Mouse (Mus musculus): Measurements from ENCODE around the gene Trappc6a. TPM values are rescaled to one million over a fixed set of nuclear protein-coding genes. Genes with fewer than 3 reads are reported as not detected.

Trappc6a gene
- polyA plus RNA-seq, 2 experiments from 2014 or later = 38.7 to 44.6 TPM

DNA sequence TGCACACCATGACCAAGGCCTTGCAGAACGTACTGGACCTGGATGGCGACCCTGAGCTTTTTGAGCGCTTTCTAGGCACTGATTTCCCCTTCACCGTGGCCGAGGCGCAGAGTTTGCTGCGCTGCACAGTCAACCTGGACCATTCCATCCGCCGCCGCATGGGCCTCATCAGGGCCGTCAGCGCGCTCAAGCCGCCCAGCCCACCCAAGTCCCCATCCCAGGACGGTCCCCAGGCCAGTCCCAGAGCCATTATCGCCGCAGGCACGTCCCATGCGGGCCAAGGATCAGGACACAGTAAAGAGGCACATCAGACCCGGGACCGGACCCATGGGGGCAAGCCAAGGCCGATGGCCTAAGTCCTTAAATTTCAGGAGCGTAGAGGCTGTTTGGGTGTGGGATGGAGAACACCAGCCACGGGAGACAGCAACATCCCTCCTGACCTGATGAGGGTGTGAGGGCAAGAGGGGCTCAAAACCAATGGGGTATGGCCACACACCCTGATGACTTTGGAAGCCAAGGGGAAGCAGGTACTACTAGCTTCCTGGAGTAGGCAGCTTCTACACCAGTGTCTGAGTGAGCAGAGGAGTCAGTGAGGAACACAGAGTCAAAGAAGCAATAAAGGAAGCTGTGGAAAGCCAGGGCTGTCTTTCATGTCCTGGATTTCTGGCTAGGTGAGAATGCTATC is 16.4 kb downstream of the Trappc6a start:
- no peak for ATAC-seq

DNA sequence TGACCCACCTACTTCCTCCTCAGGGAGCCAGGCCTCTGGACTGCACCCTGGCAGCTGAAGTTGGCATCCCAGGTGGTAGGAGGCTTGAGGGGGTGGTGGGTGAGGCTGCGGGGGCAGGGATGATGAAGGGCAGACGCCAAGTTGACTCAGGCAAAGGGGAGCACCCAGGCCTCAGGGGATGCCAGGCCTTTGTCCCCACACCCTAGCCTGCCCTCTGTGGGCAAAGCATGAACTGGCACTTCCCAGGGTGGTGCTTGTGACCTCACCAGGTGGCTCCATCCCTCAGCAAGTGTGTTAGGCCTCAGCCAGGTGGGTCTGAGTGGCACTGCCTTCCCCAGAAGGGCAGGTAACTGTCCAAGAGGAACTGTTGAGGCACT is 16.9 kb downstream of the Trappc6a start:
- no peak for ATAC-seq

DNA sequence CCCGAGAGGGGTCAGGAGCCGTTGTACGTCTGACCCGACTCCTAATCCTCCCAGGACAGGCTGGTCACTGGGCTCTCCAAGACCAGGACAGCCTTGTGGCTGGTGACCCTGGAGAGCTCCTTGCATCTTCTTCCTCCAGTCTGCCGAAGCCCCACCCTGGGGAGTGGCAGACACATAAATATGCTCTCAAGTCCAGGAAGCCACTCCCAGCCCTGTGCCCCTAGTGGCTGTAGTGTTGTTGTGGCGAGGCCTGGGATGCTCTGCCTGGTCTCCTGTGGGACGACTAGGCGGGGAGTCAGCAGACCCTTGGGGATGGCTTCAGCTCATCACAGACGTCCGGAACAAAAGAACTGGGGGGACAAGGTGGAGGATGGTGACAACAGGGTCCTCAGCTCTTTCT is 22.9 kb downstream of the Trappc6a start:
- ATAC-seq = no peak

DNA sequence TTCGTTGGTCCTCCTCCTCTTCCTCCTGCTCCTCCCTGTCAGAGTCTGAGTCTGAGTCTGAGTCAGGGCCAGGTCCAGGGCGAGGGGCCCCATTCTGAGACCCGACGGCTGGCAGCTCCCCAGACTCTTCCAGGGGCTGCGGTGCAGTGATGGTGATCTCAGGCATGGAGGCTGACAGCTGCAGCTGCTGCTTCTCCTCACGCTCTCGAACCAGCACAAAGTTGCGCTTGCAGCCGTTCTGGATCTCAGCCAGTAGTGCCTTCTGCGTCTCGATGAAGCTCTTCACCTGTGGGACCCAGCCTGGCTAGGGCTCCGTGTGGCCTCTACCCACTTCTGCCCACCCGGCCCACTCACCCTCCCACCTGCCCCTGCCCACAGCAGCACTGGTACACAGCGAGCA is 24.0 kb downstream of the Trappc6a start:
- no peak for ATAC-seq

DNA sequence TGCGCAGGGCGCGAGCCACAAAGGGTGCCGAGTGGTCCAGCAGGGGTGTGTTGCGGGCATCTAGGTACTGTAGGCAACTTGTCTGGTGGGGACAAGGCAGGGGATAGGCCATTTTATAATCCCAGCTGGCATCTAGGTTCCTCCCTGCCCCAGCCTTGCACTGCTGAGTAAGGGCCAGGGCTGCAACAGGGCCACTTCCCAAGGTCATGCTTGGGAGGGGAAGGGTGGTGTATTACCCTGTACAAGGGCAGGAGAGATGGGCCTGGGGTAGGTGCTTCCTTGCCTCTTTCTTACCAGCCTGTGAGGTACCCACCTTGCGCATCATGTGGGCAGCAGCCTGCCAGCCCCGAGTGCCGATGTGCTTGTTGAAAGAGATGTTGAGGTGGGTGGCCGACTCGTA is 26.5 kb downstream of the Trappc6a start:
- ATAC-seq = no peak

DNA sequence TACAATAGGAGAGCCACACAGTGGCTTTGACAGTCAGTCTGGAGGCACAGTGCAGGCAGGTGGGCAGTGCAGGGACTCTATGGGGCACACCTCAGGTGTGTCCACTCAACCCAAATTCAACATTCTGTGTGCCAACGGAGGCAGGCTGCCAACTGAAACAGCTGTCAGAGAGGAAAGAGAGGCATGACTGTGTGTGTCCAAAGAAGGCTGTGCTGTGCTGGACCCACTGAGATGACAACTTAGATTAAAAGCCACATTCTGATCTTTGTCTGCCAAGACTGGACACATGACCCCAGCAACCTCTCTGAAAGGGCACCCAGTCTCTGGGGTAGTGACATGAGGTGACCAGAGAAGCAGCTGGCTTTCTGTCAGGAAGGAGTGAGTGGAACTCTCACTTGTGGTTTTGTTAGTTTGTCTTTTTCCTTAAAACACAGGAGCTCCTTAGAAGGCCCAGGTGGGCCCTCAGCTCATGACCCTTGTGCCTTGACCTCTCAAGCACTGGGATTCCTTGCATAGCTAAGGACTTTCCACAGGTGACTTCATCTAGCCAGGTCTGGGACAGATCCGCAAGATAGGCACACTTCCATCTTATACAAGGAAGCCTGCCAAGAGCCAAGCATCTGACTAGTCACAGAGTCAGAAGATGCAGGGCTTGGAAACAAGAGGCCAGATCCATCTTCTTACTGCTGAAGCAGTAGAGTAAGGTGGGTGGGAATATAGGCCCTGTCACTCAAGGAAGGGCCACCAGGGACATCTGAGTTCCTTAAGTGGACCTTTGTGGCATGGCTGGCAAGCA is 32.8 kb downstream of the Trappc6a start:
- ATAC-seq = no peak

DNA sequence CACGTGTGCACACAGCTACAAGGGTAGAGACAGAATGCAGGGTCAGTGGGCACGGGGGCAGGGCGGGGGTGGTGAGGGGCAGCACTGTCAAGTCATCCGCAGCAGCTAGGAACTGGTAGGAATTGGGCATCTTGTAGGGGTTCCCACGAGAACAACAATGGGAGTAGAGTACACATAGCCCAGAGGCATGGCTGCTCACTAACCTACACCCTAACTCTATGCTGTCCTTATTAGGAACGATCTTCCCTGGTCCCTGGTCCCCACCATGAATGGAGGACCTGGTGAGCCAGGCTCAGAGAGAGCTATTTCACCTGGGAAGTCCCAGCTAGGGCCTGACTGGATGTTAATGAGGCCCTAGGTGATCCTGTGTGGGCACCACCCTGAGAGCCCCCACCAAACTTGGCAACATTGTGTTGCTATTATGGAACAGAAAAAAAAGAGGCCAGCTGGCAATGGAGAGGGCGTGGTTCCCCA is 33.5 kb downstream of the Trappc6a start:
- no peak for ATAC-seq

DNA sequence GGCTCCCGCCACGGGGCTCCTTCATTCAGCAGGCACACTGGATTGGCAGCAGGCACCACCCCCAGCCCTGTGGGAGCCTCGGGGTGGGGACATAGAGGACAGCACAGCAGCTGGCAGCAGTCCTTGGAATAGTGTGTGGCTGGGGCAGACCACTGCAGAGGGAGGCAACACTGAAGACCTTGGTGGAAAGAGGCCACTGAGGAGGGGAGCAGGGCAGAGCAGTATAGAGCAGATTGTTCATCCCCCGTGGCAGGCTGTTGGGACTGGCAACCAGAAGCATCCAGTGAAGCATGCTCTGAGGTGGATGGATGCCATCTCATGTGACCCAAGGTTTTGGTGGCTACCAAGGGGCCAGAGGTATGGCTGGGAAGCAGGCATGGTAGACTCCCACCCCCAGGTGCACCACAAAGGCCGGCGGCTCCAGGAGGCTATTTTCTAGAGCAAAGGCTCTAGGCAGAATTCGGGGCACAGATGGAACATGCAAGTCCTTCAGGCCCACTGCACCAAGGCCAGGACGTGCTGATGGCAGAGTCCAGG is 34.0 kb downstream of the Trappc6a start:
- no peak for ATAC-seq

DNA sequence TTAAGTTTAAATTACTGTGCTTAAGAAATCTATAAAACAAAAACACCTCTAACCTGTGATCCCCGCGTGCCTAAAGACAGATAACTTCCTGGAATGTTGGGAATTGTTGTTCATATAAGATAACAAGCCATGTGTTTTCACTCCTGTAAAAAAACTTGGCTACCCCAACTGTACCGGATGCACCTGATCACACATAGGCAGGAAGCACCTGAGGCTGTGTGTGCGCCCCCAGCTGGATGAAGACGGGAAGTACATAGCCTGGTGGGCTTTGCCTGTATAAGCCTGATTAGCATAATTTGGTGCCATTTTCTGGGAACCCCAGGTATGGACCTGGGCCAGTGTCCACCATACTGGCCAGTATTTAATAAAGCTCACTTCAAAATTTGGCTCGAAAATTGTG is 35.4 kb downstream of the Trappc6a start:
- ATAC-seq = peak; percentile 43

DNA sequence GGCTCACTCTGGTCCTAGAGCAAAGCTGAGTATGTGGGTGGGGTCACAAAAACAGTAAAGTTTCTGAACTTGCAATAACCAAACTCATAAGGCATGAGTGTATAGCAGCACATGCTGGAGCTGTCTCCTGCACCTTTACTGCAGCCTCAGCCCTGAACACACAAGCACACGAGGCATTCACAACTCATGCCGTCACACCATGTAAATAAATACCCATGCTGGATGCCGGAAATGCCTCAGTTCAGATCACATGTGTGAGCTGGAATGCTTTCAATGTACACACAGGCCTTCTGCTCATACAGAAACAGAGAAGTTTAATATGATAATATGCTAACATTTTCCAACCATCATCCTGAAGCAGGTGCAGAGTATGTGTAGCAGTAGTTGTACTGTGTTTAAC is 37.8 kb downstream of the Trappc6a start:
- no peak for ATAC-seq

DNA sequence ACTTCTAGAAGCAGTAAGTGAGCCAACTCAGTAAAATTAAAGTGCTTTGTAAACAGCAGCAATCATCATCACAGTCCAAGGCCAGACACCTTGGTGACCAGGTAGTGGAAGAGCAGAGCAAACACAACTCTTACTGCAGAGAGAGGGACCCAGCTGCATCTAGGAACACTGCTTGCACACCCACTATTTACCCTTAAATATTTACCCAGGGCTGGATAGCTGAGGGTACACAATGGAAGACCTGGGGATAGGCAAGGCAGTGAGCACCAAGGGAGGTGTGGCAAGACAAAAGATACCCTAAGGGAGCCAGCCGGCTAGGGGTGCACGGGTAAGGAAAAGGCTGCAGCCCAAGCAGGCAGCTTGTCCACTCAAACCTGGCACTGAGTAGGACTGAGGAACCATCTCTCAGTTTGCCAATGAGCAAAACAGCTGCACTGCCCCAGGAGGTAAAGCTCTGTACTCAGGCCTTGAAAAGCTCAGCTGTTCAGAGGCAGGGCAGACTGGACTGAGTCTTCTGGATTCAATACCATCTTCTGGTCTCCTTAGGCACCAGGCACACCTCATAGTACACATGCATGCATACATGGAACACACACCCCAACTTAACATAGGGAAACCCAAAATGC is 39.3 kb downstream of the Trappc6a start:
- no peak for ATAC-seq

DNA sequence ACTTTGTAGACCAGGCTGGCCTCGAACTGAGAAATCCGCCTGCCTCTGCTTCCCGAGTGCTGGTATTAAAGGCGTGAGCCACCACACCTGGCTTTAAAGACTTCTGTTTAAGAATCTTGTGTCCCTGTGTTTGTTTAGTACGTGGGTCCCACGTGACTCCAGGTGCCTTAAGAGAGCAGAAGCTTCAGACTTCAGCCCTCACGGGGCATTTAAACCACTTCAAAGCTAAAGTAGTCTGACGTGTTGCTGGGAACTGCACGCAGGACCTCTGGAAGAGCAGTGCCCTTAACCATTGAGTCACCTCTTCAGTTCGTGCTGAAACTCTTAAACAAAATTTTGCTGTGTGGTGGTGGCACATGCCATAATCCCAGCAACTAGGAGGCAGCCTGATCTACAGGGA is 41.2 kb downstream of the Trappc6a start:
- ATAC-seq = no peak

DNA sequence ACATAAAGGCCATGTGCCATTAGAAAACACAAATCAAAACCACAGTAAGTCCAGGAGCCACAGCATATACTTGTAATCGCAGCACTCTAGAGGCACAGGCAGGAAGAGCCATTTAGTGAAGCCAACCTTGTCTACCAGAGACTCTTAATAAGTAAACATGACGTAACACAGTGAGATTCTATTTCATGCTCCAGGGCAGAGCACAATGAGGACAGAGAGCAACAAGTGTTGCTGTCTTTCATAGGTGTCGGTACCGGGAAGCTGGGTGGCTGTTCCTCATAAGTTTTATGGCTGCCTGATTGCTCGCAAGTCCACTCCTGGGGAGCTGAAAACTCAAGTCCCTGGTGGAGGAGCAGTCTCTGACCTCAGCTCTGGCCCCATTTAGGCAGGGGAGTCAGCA is 43.4 kb downstream of the Trappc6a start:
- no peak for ATAC-seq

DNA sequence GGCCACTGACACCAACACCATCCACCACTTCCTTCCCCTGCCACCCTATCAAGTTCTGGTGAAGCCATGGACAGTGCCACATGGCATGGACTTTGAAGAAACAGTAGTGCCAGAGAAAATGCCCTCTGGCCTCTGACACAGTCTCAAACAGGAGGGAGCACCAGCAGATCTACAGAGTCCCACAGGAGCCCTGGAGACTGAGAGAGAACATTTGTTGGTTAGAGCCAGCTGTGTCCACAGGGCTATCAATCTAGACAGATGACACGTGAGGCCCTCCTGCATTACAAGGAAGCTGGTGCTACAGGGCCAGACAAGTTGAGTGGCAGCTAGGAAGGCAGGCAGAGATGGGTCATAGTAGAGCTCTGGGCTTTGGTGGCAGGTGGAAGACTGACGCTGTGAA is 44.2 kb downstream of the Trappc6a start:
- ATAC-seq = no peak

DNA sequence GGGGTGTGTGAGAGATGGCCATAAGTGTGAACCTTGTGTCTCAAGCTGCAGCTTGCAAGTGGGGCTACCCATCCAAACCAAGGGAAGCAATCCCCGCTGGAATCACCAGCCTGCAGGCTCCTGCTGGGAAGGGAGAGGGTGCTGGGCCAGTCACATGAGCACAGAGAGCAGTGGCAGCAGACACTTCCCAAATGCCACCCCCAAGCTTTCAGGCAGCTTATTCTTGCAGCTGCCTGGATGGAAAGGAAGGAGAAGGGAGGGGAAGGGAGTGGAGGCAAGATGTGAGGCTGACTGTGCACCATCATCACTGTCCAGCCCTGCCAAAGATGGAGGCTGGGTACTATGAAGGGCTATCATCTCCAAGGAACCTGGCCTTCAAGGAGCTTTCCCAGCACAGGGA is 46.0 kb downstream of the Trappc6a start:
- no peak for ATAC-seq

DNA sequence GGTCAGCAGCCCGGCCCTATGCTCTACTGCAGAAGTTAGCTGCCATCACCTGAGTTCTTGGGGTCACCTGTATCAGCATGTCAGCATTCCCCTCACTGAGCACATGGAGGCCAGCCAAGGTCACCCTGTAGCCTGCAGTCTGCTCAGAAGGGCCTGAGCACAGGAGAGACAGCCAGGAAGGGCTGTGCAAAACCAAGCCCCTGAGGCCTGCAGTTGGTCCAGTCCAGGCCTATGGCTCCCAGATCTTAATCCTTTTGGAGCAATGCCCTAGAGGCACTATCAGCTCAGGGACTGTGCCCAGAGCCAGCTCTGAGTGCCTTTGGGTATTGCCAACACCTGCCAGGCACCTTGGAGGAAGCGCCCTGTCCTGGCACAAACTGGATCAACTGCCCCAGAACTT is 48.9 kb downstream of the Trappc6a start:
- ATAC-seq = no peak

DNA sequence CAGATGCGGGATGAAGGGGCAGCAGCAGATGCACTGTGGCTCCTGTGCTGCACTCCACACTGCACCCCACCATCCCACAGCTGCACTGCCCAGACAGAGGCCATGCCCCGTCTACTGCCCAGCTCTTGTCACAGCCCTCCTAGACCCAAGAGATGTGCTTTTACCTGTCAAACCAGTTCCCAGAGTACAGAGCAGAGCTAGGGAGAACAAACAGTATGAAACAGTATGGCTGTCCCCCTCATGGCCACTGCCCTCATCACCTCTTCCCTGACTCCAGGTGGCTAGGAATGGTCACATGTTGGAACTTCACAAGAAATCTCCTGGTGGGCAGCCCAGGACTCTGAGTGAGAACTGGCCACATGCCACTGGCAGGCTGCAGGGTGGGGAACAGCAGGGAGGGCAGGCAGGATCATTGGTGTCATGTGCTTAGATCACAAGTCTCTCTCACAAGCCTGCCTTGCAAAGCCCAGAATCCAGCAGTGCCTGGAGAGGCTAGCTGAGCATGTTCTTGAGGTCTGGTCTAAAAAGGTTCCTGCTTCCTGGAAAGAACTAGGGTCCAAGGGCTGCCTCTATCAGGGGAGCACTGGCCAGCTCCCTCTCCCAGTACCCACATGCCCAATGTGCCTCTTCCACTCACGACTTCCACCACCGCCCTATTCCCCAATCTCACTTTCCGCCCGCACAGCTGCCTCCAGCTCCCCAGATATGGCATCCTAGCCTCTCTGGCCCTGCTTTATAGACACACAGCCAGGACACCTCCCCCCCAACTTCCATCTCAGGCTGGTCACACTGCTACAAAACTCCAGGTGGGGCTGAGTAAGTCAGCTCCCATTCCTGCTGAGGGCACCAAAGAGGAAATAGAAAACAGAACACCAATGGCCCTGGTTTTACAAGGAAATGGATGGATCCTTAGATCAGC is 50.0 kb downstream of the Trappc6a start:
- ATAC-seq = no peak

DNA sequence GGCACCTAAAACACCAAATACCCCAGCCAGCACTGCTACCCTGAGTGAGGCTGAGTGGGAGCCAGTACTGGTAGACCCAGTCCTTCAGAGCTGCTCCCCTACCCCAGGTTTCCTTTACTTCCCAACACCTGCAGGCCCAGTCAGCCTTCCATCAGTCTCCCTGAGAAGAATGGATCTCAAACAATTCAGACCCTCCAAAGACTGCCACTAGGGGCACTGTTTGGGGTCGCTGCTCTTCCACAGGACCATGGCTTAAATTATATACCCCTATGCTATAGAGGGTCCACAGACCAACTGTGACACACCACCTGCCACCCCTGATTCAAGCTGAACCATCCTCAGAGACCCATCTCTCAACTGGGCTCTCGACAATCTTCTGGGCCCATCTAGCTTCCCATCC is 50.8 kb downstream of the Trappc6a start:
- ATAC-seq = no peak

DNA sequence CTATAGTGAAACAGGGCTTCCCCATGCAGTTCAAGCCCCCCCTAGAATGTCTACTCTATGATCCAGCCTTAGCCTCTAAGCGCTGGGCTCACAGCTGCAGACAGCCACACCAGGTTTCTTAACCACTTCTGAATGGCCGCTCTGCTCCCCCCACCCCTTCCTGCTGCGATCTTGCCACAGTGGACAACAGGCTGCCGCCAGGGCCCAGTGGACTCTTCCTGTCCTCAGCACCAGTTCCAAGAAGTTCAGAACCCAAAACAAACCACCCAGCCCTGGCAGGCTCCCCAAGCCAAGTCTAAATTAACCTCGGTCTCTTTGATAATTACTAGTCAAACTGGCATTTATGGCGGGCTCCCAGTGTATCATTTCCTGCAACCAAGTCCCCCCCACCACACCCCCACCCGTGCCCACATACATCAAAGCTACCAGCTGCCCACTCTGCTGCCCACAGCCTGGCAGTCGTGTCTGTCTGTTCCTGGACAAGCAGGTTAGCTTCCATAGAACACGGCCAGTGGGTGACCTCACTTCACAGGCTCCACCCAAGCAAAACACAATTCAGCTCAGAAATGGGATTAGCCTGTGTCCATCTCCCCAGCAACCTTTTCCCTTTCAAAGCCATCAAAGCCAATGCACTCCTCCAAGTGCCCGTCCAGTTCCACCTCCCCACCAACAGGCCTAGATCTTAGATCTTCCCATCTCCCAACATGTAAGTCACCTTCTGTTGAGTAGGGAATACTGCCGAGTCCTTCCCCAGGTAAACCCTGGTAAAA is 52.5 kb downstream of the Trappc6a start:
- ATAC-seq = no peak

DNA sequence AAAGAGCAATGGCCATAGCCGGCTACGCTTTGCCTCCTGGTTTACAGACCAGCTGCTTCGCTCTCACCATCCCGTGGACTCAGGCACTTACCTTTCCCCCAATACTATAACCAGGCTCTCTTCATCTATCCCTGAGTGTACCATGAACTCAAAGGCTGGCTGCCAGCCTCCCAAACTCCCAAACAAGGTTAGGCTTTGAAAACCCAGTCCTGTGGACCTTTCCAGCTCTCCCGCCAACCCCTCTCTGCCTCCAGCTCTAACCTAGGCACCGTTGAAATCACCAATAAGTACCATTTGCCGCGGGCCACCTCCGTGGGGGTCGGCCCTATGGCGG is 53.2 kb downstream of the Trappc6a start:
- ATAC-seq = no peak

DNA sequence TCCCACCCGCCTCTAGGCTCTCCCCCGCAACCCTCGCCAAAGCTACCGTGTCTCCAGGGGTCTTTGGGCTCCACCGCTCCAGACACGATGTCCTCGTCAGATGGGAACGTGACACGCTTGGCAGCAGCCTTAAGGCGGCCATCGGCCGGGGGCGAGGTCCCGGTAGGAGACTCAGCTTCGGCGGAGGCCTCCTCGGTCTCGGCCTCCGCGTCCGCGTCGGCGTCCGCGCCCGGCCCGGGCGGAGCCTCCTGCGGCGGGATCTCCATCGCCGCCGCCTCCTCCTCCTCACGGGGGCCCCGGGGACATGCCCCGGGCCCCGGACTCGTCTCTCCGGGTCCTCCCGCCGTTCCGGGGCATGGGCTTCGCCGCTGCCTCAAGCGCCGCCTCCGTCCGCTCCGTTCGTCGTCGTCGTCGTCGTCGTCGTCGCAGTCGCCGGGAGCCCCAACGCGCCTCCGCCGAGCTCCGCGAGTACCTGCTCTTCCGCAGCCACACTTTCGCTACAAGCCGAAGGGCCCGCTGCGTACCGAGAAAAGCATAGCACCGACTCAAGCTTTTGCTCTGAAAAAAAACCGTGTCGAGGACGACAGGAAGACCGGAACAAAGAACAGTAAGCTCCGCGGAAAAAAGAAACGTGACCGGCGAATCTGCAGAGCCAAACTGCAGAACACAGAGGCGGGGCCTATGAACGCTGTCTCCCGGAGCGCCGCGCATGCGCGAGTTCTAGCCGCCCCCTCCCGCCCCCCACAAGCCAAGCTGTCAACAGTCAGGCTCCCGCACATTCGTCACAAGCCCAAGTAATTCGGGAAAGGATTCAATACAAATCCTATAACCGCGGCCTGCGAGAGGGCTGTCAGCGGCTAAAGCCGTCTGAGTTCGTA is 53.8 kb downstream of the Trappc6a start:
- ATAC-seq = peak; percentile 76
